ENCODE assay signal across 8 mouse cellular contexts in genomic region chr11:80428381-80429008, GRCm38 (mm10). TPM values are rescaled to one million over a fixed set of nuclear protein-coding genes. Genes with fewer than 3 reads are reported as not detected.
DNase-seq lines count a peak whose midpoint lies in the region; ATAC-seq and TF ChIP-seq lines count a peak whose summit lies in the region.

Psmd11 (plus strand) TSS chr11:80428615.

- H3K9me3 ChIP-seq in CH12.LX (replicated peaks; ENCODE audit: low read length) = no peaks in the 10 kb centered on the region
- no peaks in the 10 kb centered on the region for H3K9me3 ChIP-seq in forebrain, embryonic 11.5 days (ENCODE audit: control insufficient read depth, low read length)
- H3K9me3 ChIP-seq in heart, embryonic 16.5 days (replicated peaks; ENCODE audit: control insufficient read depth, low read length) = no peaks in the 10 kb centered on the region
- H3K9me3 ChIP-seq in liver, embryonic 15.5 days (replicated peaks) = no peaks in the 10 kb centered on the region
- no peaks in the 10 kb centered on the region for H3K9me3 ChIP-seq in neural tube, embryonic 12.5 days

- TF ChIP-seq RAD21 in CH12.LX (IDR thresholded peaks at IDR 0.05; ENCODE audit: low read depth, low read length) = peak; percentile 90

- in situ Hi-C loops in CH12.LX (cut with MboI; ENCODE audit: low pct_ligation_motif_present, low pct_unique_long_range_greater_than_20kb, low sequenced_read_pairs) = no loop called here

- H3K4me3 ChIP-seq in CH12.LX (replicated peaks in 1 of 3; ENCODE audit: low read depth in 2 of 3, low read length in 2 of 3, poor library complexity in 1 of 3) = peak within 1 kb of the TSS; percentile 87 to 99 (median 95)
- H3K4me3 ChIP-seq in forebrain, embryonic 11.5 days (ENCODE audit: low read depth, low read length) = peak within 1 kb of the TSS; percentile 100
- peak within 1 kb of the TSS; percentile 98 for H3K4me3 ChIP-seq in heart, embryonic 16.5 days (ENCODE audit: low read length)
- H3K4me3 ChIP-seq in liver, embryonic 15.5 days (replicated peaks) = peak within 1 kb of the TSS; percentile 100
- peak within 1 kb of the TSS; percentile 99 for H3K4me3 ChIP-seq in neural tube, embryonic 12.5 days

- peaks cover 3 to 21% of the 10 kb centered on the region in 2 experiments; a peak in 3 of 4 replicates for H3K4me1 ChIP-seq in CH12.LX (ENCODE audit: control insufficient read depth in 1 of 2, insufficient read depth in 2 of 2)
- H3K4me1 ChIP-seq in forebrain, embryonic 11.5 days (replicated peaks; ENCODE audit: control insufficient read depth, insufficient read depth, low read length) = peaks cover 2% of the 10 kb centered on the region; the same call in 1 of the 2 replicates
- peaks cover 8% of the 10 kb centered on the region for H3K4me1 ChIP-seq in heart, embryonic 16.5 days (ENCODE audit: control insufficient read depth, insufficient read depth, low read length)
- peaks cover 15% of the 10 kb centered on the region for H3K4me1 ChIP-seq in liver, embryonic 15.5 days (replicated peaks)
- H3K4me1 ChIP-seq in neural tube, embryonic 12.5 days = peaks cover 8% of the 10 kb centered on the region

- no peak for TF ChIP-seq EP300 in CH12.LX (IDR thresholded peaks at IDR 0.05; ENCODE audit: low read length)

- H3K4me2 ChIP-seq in CH12.LX (ENCODE audit: insufficient read depth, low read depth, poor library complexity, severe bottlenecking) = peak within 1 kb of the TSS; percentile 94
- peak within 1 kb of the TSS; percentile 83 for H3K4me2 ChIP-seq in forebrain, embryonic 11.5 days (ENCODE audit: low read depth, low read length, severe bottlenecking)
- peak within 1 kb of the TSS; percentile 84 for H3K4me2 ChIP-seq in heart, embryonic 16.5 days (ENCODE audit: low read depth, low read length)
- peak within 1 kb of the TSS; percentile 74 for H3K4me2 ChIP-seq in liver, embryonic 15.5 days
- H3K4me2 ChIP-seq in neural tube, embryonic 12.5 days (replicated peaks) = peak within 1 kb of the TSS; percentile 90

- peak within 1 kb of the TSS; percentile 74 for H3K27ac ChIP-seq in CH12.LX (ENCODE audit: insufficient read depth, low read depth)
- peak within 1 kb of the TSS; percentile 80 for H3K27ac ChIP-seq in forebrain, embryonic 11.5 days (ENCODE audit: low read depth, low read length)
- H3K27ac ChIP-seq in heart, embryonic 16.5 days (ENCODE audit: low read length) = peak within 1 kb of the TSS; percentile 89
- peak within 1 kb of the TSS; percentile 84 for H3K27ac ChIP-seq in liver, embryonic 15.5 days (replicated peaks)
- peak within 1 kb of the TSS; percentile 83 for H3K27ac ChIP-seq in neural tube, embryonic 12.5 days

- dilution Hi-C loops in CH12.LX (cut with MboI; ENCODE audit: extremely low pct_ligation_motif_present, extremely low pct_unique_long_range_greater_than_20kb, low sequenced_read_pairs) = no loop called here

- ATAC-seq in forebrain, embryonic 11.5 days (replicated peaks; ENCODE audit: low FRiP score) = peak; percentile 98
- ATAC-seq in heart, embryonic 16.5 days (replicated peaks; ENCODE audit: extremely low read depth, insufficient read depth, low FRiP score) = peak; percentile 98
- ATAC-seq in liver, embryonic 15.5 days (ENCODE audit: insufficient read depth) = peak; percentile 97
- peak; percentile 99 for ATAC-seq in neural tube, embryonic 12.5 days (ENCODE audit: low FRiP score, low read depth)

- peak; percentile 98 for DNase-seq in CH12.LX (ENCODE audit: extremely low read depth)
- peak; percentile 93 for DNase-seq in c-Kit-positive CD71-positive TER-119-negative erythroid progenitor cells, embryonic 14.5 days (ENCODE audit: low read depth)
- peak; percentile 97 for DNase-seq in forebrain, embryonic 11.5 days (ENCODE audit: low spot score)
- DNase-seq in kidney, postnatal 36 days = peak; percentile 97 to 98
- DNase-seq in telencephalon, adult 2 months (ENCODE audit: low read depth, low spot score) = peak; percentile 96

- under 1% methylated on average over 54 of the region's 58 CpGs for WGBS in forebrain, embryonic 11.5 days
- WGBS in heart, embryonic 16.5 days = 0% methylated on average over 56 of the region's 58 CpGs
- under 1% methylated on average over 58 of the region's 58 CpGs for WGBS in liver, embryonic 15.5 days (ENCODE audit: insufficient replicate concordance)
- under 1% methylated on average over 58 of the region's 58 CpGs for WGBS in neural tube, embryonic 12.5 days

- TF ChIP-seq CTCF in CH12.LX (conservative IDR thresholded peaks at IDR 0.05 in 1 of 2, IDR thresholded peaks at IDR 0.05 in 1 of 2; ENCODE audit: low read depth in 2 of 2, low read length in 2 of 2) = peak in 1 of 2 experiments; percentile 95; a peak in 2 of 4 replicates

- H3K79me2 ChIP-seq in CH12.LX (replicated peaks; ENCODE audit: control insufficient read depth, extremely low read depth, insufficient read depth, poor library complexity, severe bottlenecking) = peaks cover 42% of the 10 kb centered on the region

- H3K36me3 ChIP-seq in CH12.LX (replicated peaks in 1 of 2; ENCODE audit: control insufficient read depth in 1 of 2, insufficient read depth in 1 of 2, low read length in 1 of 2) = peaks cover 17 to 19% of the 10 kb centered on the region in 2 experiments
- peaks cover 6% of the 10 kb centered on the region; the same call in 1 of the 2 replicates for H3K36me3 ChIP-seq in forebrain, embryonic 11.5 days (ENCODE audit: control insufficient read depth, insufficient read depth, low read length)
- peaks cover 14% of the 10 kb centered on the region for H3K36me3 ChIP-seq in heart, embryonic 16.5 days (ENCODE audit: control insufficient read depth, insufficient read depth)
- peaks cover 19% of the 10 kb centered on the region for H3K36me3 ChIP-seq in liver, embryonic 15.5 days (replicated peaks)
- H3K36me3 ChIP-seq in neural tube, embryonic 12.5 days = peaks cover 14% of the 10 kb centered on the region

- peak within 1 kb of the TSS; percentile 87 for H3K9ac ChIP-seq in CH12.LX (ENCODE audit: insufficient read depth, low read depth)
- H3K9ac ChIP-seq in forebrain, embryonic 11.5 days (ENCODE audit: low read length) = peak within 1 kb of the TSS; percentile 96
- peak within 1 kb of the TSS; percentile 96 for H3K9ac ChIP-seq in heart, embryonic 16.5 days (ENCODE audit: low read length)
- H3K9ac ChIP-seq in liver, embryonic 15.5 days = peak within 1 kb of the TSS; percentile 95
- peak within 1 kb of the TSS; percentile 95 for H3K9ac ChIP-seq in neural tube, embryonic 12.5 days

- H3K27me3 ChIP-seq in CH12.LX (replicated peaks) = no peaks in the 10 kb centered on the region
- no peaks in the 10 kb centered on the region for H3K27me3 ChIP-seq in forebrain, embryonic 11.5 days (ENCODE audit: control insufficient read depth, insufficient read depth, low read length)
- H3K27me3 ChIP-seq in heart, embryonic 16.5 days (ENCODE audit: control insufficient read depth, insufficient read depth, low read length) = no peaks in the 10 kb centered on the region
- no peaks in the 10 kb centered on the region for H3K27me3 ChIP-seq in liver, embryonic 15.5 days
- no peaks in the 10 kb centered on the region for H3K27me3 ChIP-seq in neural tube, embryonic 12.5 days (replicated peaks)

- peak; percentile 96 for TF ChIP-seq POLR2A in CH12.LX (IDR thresholded peaks at IDR 0.05; ENCODE audit: low read depth, low read length)

TF ChIP-seq in CH12.LX, 34 proteins besides CTCF, POLR2A, EP300 and RAD21 (continues in another document):
- TF ChIP-seq ELF1 (IDR thresholded peaks at IDR 0.05; ENCODE audit: low read depth, low read length) (peak; percentile 95), E2F4 (IDR thresholded peaks at IDR 0.05; ENCODE audit: insufficient replicate concordance, low read depth, low read length) (no peak), BHLHE40 (IDR thresholded peaks at IDR 0.05; ENCODE audit: low read depth, low read length) (no peak), ZC3H11A (IDR thresholded peaks at IDR 0.05; ENCODE audit: low read depth, low read length) (no peak; the same call in 1 of the 2 replicates), NELFE (IDR thresholded peaks at IDR 0.05; ENCODE audit: low read depth, low read length) (peak; percentile 97), USF1 (IDR thresholded peaks at IDR 0.05; ENCODE audit: low read depth, low read length) (no peak), RCOR1 (conservative IDR thresholded peaks at IDR 0.05; ENCODE audit: low read depth, low read length) (no peak), MYC (IDR thresholded peaks at IDR 0.05; ENCODE audit: low read depth, low read length) (0 out of 2 replicates have a peak, but pooled peaks have one; percentile 40), MAZ (IDR thresholded peaks at IDR 0.05; ENCODE audit: low read depth, low read length) (0 out of 2 replicates have a peak, but pooled peaks have one; percentile 47), JUND (conservative IDR thresholded peaks at IDR 0.05; ENCODE audit: low read depth, low read length) (no peak), PAX5 (IDR thresholded peaks at IDR 0.05; ENCODE audit: low read length) (no peak), UBTF (IDR thresholded peaks at IDR 0.05; ENCODE audit: low read depth, low read length) (peak; percentile 78; the same call in 1 of the 2 replicates), KAT2A (IDR thresholded peaks at IDR 0.05; ENCODE audit: insufficient replicate concordance, low read length) (peak; percentile 97), USF2 (conservative IDR thresholded peaks at IDR 0.05; ENCODE audit: low read depth, low read length) (no peak), CHD1 (IDR thresholded peaks at IDR 0.05; ENCODE audit: low read depth, low read length) (no peak), HCFC1 (IDR thresholded peaks at IDR 0.05; ENCODE audit: low read depth, low read length) (peak; percentile 98), NRF1 (IDR thresholded peaks at IDR 0.05; ENCODE audit: low read depth, low read length) (peak; percentile 55), ZNF384 (IDR thresholded peaks at IDR 0.05; ENCODE audit: low read depth, low read length) (no peak), TBP (conservative IDR thresholded peaks at IDR 0.05; ENCODE audit: low read depth, low read length) (0 out of 2 replicates have a peak, but pooled peaks have one; percentile 54), MAX (IDR thresholded peaks at IDR 0.05; ENCODE audit: low read length) (0 out of 2 replicates have a peak, but pooled peaks have one; percentile 24), MEF2A (IDR thresholded peaks at IDR 0.05; ENCODE audit: borderline replicate concordance, low read depth, low read length) (peak; percentile 78), ZKSCAN1 (IDR thresholded peaks at IDR 0.05; ENCODE audit: borderline replicate concordance, low read depth, low read length) (no peak)

RNA-seq across cellular contexts. Expression of gene Psmd11, which starts in this region (rescaled TPM):
- total RNA-seq in CH12.LX (2012; rRNA removed) (141 and 157 TPM in 2 replicates), CH12.LX (2014; rRNA removed) (105 and 116 TPM in 2 replicates)
- polyA plus RNA-seq in CH12.LX (2012; ENCODE audit: insufficient read length, low read depth) = 179 and 191 TPM in 2 replicates
- polyA plus RNA-seq in forebrain, embryonic 11.5 days (2014; fragmentation: Nextera tagmentation; extraction: Ambion mirVana) = 333 and 347 TPM in 2 replicates
- polyA plus RNA-seq in heart, embryonic 16.5 days (2015; fragmentation: Nextera tagmentation; extraction: Ambion mirVana) = 189 and 197 TPM in 2 replicates
- 156 and 160 TPM in 2 replicates for polyA plus RNA-seq in liver, embryonic 15.5 days (2015; fragmentation: Nextera tagmentation; extraction: Ambion mirVana)
- 309 and 324 TPM in 2 replicates for polyA plus RNA-seq in neural tube, embryonic 12.5 days (2016; fragmentation: Nextera tagmentation; extraction: Ambion mirVana)

Comparison
In these comparisons a context has a peak if more than half of its experiments do, and no peak if none do; other contexts are left out.
1. Peak in every context shown above with its lines: DNase-seq, ATAC-seq, H3K4me3 ChIP-seq and H3K27ac ChIP-seq.